ENCODE assay signal across 11 mouse cellular contexts in genomic region chr3:119467723-119468122, GRCm38 (mm10).
DNase-seq lines count a peak whose midpoint lies in the region; ATAC-seq and TF ChIP-seq lines count a peak whose summit lies in the region.
"Had no signal": no experiment of that assay in that cellular context is flagged by ENCODE, and none has a peak within 500 bp of the region (broad histone marks: within the 10 kb centered on the region; RNA-seq: fewer than 3 reads in every experiment).

No protein-coding gene starts in this region.

- ATAC-seq in frontal cortex, adult (ENCODE audit: low TSS enrichment), result peak; percentile 65; the same call in 1 of the 2 replicates
- no peak for ATAC-seq in megakaryocyte-erythroid progenitor cell, adult 5-6 weeks (replicated peaks; ENCODE audit: low FRiP score, low TSS enrichment, poor library complexity, severe bottlenecking)

- DNase-seq in frontal cortex, postnatal 10 days (ENCODE audit: low spot score in 2 of 2), result no peak
- DNase-seq in left cerebral cortex, adult 2 months (ENCODE audit: extremely low spot score in 1 of 2, low spot score in 2 of 2), result no peak
- DNase-seq in left cerebral cortex, adult 9 months (ENCODE audit: low spot score in 2 of 2), result no peak
- peak; percentile 33 for DNase-seq in NIH3T3 (ENCODE audit: low read depth)
- DNase-seq in embryo, embryonic 10.5 days (ENCODE audit: low spot score), result peak; percentile 18
- DNase-seq in gastrocnemius, postnatal 10 days, result no peak

- H3K27ac ChIP-seq in left cerebral cortex, adult 2 months, result no peak overlapping the region
- H3K27ac ChIP-seq: embryonic facial prominence, embryonic 15.5 days; heart, embryonic 13.5 days; limb, embryonic 15.5 days had no signal

- intact Hi-C loops in left cerebral cortex, adult 2 months (cut with DNase I), result no loop called here

- peak; percentile 21 for TF ChIP-seq CTCF in left cerebral cortex, adult 2 months (IDR thresholded peaks at IDR 0.05)

- H3K4me3 ChIP-seq in left cerebral cortex, adult 2 months, result no peak overlapping the region
- H3K4me3 ChIP-seq: embryonic facial prominence, embryonic 15.5 days; heart, embryonic 13.5 days; limb, embryonic 15.5 days had no signal

Comparison
In these comparisons a context has a peak if more than half of its experiments do, and no peak if none do; other contexts are left out.
1. DNase-seq: peak in NIH3T3 (single experiment) and embryo, embryonic 10.5 days (single experiment); none in frontal cortex, postnatal 10 days (0 of 2), left cerebral cortex, adult 2 months (0 of 2), left cerebral cortex, adult 9 months (0 of 2) and gastrocnemius, postnatal 10 days (single experiment).